Mouse (Mus musculus) kidney, postnatal 25 days (tissue): ENCODE measurements around the gene Gnl3l.

Source experiments
- DNase-seq, 2 experiments: peaks; one replicate each; pipeline ENCODE4 v3.0.0; 2021; ENCODE audit warnings: mixed read lengths in 2 of 2

Gene Gnl3l

GRCm38 (mm10) chrX:151016938-151017877 is at the start of gene Gnl3l:
Gene Gnl3l, minus strand, starts transcription at chrX:151017322.
- peak; percentile 90 to 93 for DNase-seq

- DNase-seq, result no peak
Observed at GRCm38 (mm10) chrX:151066071-151066666, 49.0 kb upstream of the Gnl3l start.

GRCm38 (mm10) chrX:151061615-151062299 is 44.6 kb upstream of the Gnl3l start:
- DNase-seq, result no peak

GRCm38 (mm10) chrX:151059346-151059745 is 42.2 kb upstream of the Gnl3l start:
- DNase-seq, result no peak

GRCm38 (mm10) chrX:151055559-151055958 is 38.4 kb upstream of the Gnl3l start:
- DNase-seq, result peak; percentile 44 to 69

GRCm38 (mm10) chrX:151054489-151054888 is 37.4 kb upstream of the Gnl3l start:
- DNase-seq, result no peak

- DNase-seq, result peak in 1 of 2 experiments; percentile 6
Observed at GRCm38 (mm10) chrX:151050337-151050736, 33.2 kb upstream of the Gnl3l start.

GRCm38 (mm10) chrX:151049661-151050215 is 32.6 kb upstream of the Gnl3l start:
- DNase-seq, result no peak

GRCm38 (mm10) chrX:151047431-151048058 is 30.4 kb upstream of the Gnl3l start:
- peak; percentile 22 to 60 for DNase-seq

- DNase-seq, result peak; percentile 93 to 95
Observed at GRCm38 (mm10) chrX:151046777-151047430, 29.8 kb upstream of the Gnl3l start.

- DNase-seq, result peak in 1 of 2 experiments; percentile 9
Observed at GRCm38 (mm10) chrX:151046321-151046720, 29.2 kb upstream of the Gnl3l start.

GRCm38 (mm10) chrX:151045850-151046249 is 28.7 kb upstream of the Gnl3l start, which contains the start of gene Fgd1:
Gene Fgd1, plus strand, starts transcription at chrX:151046150.
- DNase-seq, result no peak

- no peak for DNase-seq
Observed at GRCm38 (mm10) chrX:151041223-151041622, 24.1 kb upstream of the Gnl3l start.

GRCm38 (mm10) chrX:151031400-151031799 is 14.3 kb upstream of the Gnl3l start:
- DNase-seq, result no peak

- no peak for DNase-seq
Observed at GRCm38 (mm10) chrX:151018798-151019197, 1.7 kb upstream of the Gnl3l start.

- no peak for DNase-seq
Observed at GRCm38 (mm10) chrX:151017897-151018296, 775 bp upstream of the Gnl3l start.

- DNase-seq, result no peak
Observed at GRCm38 (mm10) chrX:150996775-150997174, 20.3 kb downstream of the Gnl3l start.

GRCm38 (mm10) chrX:150981621-150982020 is 35.5 kb downstream of the Gnl3l start:
- DNase-seq, result peak in 1 of 2 experiments; percentile 3

- no peak for DNase-seq
Observed at GRCm38 (mm10) chrX:150975424-150975823, 41.7 kb downstream of the Gnl3l start.

GRCm38 (mm10) chrX:150963027-150963426 is 54.1 kb downstream of the Gnl3l start:
- DNase-seq, result peak; percentile 10 to 43

GRCm38 (mm10) chrX:150960702-150961101 is 56.4 kb downstream of the Gnl3l start:
- peak in 1 of 2 experiments; percentile 1 for DNase-seq
